Mouse (Mus musculus): ENCODE measurements around the gene Terb2.

- TF ChIP-seq NELFE (IDR thresholded peaks at IDR 0.05; ENCODE audit: low read depth, low read length): no peak
- TF ChIP-seq POLR2A (IDR thresholded peaks at IDR 0.05; ENCODE audit: control insufficient read depth in 1 of 2, insufficient read depth in 1 of 2, low read depth in 1 of 2, low read length in 2 of 2, poor library complexity in 1 of 2): no peak
Observed at GRCm38 (mm10) chr2:122137839-122138465, 48.1 kb upstream of the Terb2 start.

Measured in MEL (cell line).